Mouse (Mus musculus) neural tube, embryonic 14.5 days (tissue): ENCODE measurements around the gene H2-DMa. TPM values are rescaled to one million over a fixed set of nuclear protein-coding genes. Genes with fewer than 3 reads are reported as not detected.

Experiments
- ATAC-seq: fragments of 200-750 bp; cut with Nextera tagmentation; 2 replicates; pipeline ENCODE4 v1.8.0; 2017; ENCODE audit warnings: low read depth, mild to moderate bottlenecking, moderate TSS enrichment, moderate library complexity
- H3K27ac ChIP-seq: fragments of 300-500 bp; sonication (generic); 2 replicates; pipeline ENCODE4 v1.5.1; 2014; ENCODE audit warnings: low read depth, mild to moderate bottlenecking, control low read depth, low read length, moderate library complexity, mixed read lengths
- H3K27me3 ChIP-seq: fragments of 300-500 bp; sonication (generic); 2 replicates; pipeline ENCODE4 v1.6.1; 2014; ENCODE audit warnings: low read length; ENCODE audit not compliant: control insufficient read depth, insufficient read depth
- H3K36me3 ChIP-seq: fragments of 300-500 bp; sonication (generic); 2 replicates; pipeline ENCODE4 v1.6.1; 2014; ENCODE audit warnings: low read length, mixed read lengths; ENCODE audit not compliant: control insufficient read depth, insufficient read depth
- H3K4me1 ChIP-seq: fragments of 300-500 bp; sonication (generic); 2 replicates; pipeline ENCODE4 v1.6.1; 2014; ENCODE audit warnings: low read length; ENCODE audit not compliant: control insufficient read depth, insufficient read depth
- H3K4me2 ChIP-seq: fragments of 300-500 bp; sonication (generic); 2 replicates; pipeline ENCODE4 v1.6.1; 2014; ENCODE audit warnings: mild to moderate bottlenecking, low read depth, low read length, control low read depth
- H3K4me3 ChIP-seq: fragments of 300-500 bp; sonication (generic); 2 replicates; pipeline ENCODE4 v1.5.1; 2014; ENCODE audit warnings: low read depth, low read length, control low read depth, mixed read lengths
- H3K9ac ChIP-seq: fragments of 300-500 bp; sonication (generic); replicated peaks from 2 replicates; pipeline ENCODE4 v1.6.1; 2014; ENCODE audit warnings: low read depth, mild to moderate bottlenecking, control low read depth, low read length, mixed read lengths
- H3K9me3 ChIP-seq: fragments of 300-500 bp; sonication (generic); 2 replicates; pipeline ENCODE4 v1.6.1; 2016; ENCODE audit warnings: low read length; ENCODE audit not compliant: control insufficient read depth
- WGBS: fragments of 180-500 bp; shearing (Covaris S2); extraction: QIAGEN DNeasy Blood & Tissue Kit; methylation state at CpG from one replicate; pipeline ENCODE4 v1.1.7; 2014; 5-methylcytosine and 5-hydroxymethylcytosine counted together
- polyA plus RNA-seq: library from polyadenylated mRNA; unstranded; fragments of >200 nt; fragmentation: Nextera tagmentation; extraction: Ambion mirVana; gene quantifications from 2 replicates; pipeline ENCODE4 v1.2.1, GENCODE M21; 2014

Gene H2-DMa
- polyA plus RNA-seq, 1 experiment from 2014 or later = 19.1 TPM

- no peak overlapping the region for H3K4me2 ChIP-seq
- 73% methylated on average over 3 of the region's 3 CpGs for WGBS
- no peaks in the 10 kb centered on the region for H3K4me1 ChIP-seq
- no peaks in the 10 kb centered on the region for H3K9me3 ChIP-seq
- H3K9ac ChIP-seq = no peak overlapping the region
- H3K27ac ChIP-seq = no peak overlapping the region
- no peaks in the 10 kb centered on the region for H3K36me3 ChIP-seq
- no peak for ATAC-seq
- H3K27me3 ChIP-seq = peaks cover 5% of the 10 kb centered on the region; the same call in 1 of the 2 replicates
- no peak overlapping the region for H3K4me3 ChIP-seq
Measured at GRCm38 (mm10) chr17:34144960-34145371, 25.6 kb downstream of the H2-DMa start.

GRCm38 (mm10) chr17:34152923-34153322 lies 33.6 kb downstream of the H2-DMa start, which contains the start of gene H2-DMb1:
Gene H2-DMb1, plus strand, starts transcription at chr17:34153072.
- no peaks in the 10 kb centered on the region for H3K4me1 ChIP-seq
- 67% methylated on average over 4 of the region's 4 CpGs for WGBS
- no peak for ATAC-seq

GRCm38 (mm10) chr17:34155534-34155933 lies 36.2 kb downstream of the H2-DMa start:
- Histone ChIP-seq H3K36me3 (no peaks in the 10 kb centered on the region), H3K9ac (no peak overlapping the region), H3K4me3 (no peak overlapping the region), H3K27me3 (no peaks in the 10 kb centered on the region), H3K27ac (no peak overlapping the region), H3K9me3 (no peaks in the 10 kb centered on the region), H3K4me2 (no peak overlapping the region), H3K4me1 (no peaks in the 10 kb centered on the region)
- 58% methylated on average over 5 of the region's 5 CpGs for WGBS
- no peak for ATAC-seq

More at GRCm38 (mm10) chr17:34152923-34153322, 33.6 kb downstream of the H2-DMa start, which contains the start of gene H2-DMb1:
- Histone ChIP-seq H3K27ac (no peak within 1 kb of the TSS), H3K27me3 (no peaks in the 10 kb centered on the region), H3K4me3 (no peak within 1 kb of the TSS), H3K4me2 (no peak within 1 kb of the TSS), H3K9me3 (no peaks in the 10 kb centered on the region), H3K9ac (no peak within 1 kb of the TSS), H3K36me3 (no peaks in the 10 kb centered on the region)

GRCm38 (mm10) chr17:34164202-34164895 lies 45.0 kb downstream of the H2-DMa start:
- no peak for ATAC-seq
- WGBS = 45% methylated on average over 9 of the region's 9 CpGs
- Histone ChIP-seq H3K27ac (no peak overlapping the region), H3K4me2 (no peak overlapping the region), H3K36me3 (no peaks in the 10 kb centered on the region), H3K4me1 (no peaks in the 10 kb centered on the region), H3K27me3 (no peaks in the 10 kb centered on the region), H3K4me3 (no peak overlapping the region), H3K9ac (no peak overlapping the region), H3K9me3 (no peaks in the 10 kb centered on the region)

GRCm38 (mm10) chr17:34165033-34165730 lies 45.8 kb downstream of the H2-DMa start:
- WGBS = 85% methylated on average over 6 of the region's 6 CpGs
- Histone ChIP-seq H3K9me3 (no peaks in the 10 kb centered on the region), H3K27me3 (no peaks in the 10 kb centered on the region), H3K4me2 (no peak overlapping the region), H3K9ac (no peak overlapping the region), H3K27ac (no peak overlapping the region), H3K4me3 (no peak overlapping the region), H3K4me1 (no peaks in the 10 kb centered on the region), H3K36me3 (no peaks in the 10 kb centered on the region)
- ATAC-seq = no peak

- Histone ChIP-seq H3K4me3 (no peak overlapping the region), H3K4me1 (no peaks in the 10 kb centered on the region), H3K9ac (no peak overlapping the region), H3K4me2 (no peak overlapping the region), H3K27me3 (no peaks in the 10 kb centered on the region), H3K27ac (no peak overlapping the region), H3K36me3 (no peaks in the 10 kb centered on the region), H3K9me3 (no peaks in the 10 kb centered on the region)
- ATAC-seq = no peak
- WGBS = 3% methylated on average over 2 of the region's 2 CpGs
Measured at GRCm38 (mm10) chr17:34169279-34169678, 49.9 kb downstream of the H2-DMa start.

GRCm38 (mm10) chr17:34170487-34170876 lies 51.1 kb downstream of the H2-DMa start:
- H3K9me3 ChIP-seq = no peaks in the 10 kb centered on the region
- no peaks in the 10 kb centered on the region for H3K36me3 ChIP-seq
- 35% methylated on average over 4 of the region's 4 CpGs for WGBS
- H3K27ac ChIP-seq = no peak overlapping the region
- no peak overlapping the region for H3K4me2 ChIP-seq
- H3K4me3 ChIP-seq = no peak overlapping the region
- no peak for ATAC-seq
- H3K4me1 ChIP-seq = no peaks in the 10 kb centered on the region
- H3K9ac ChIP-seq = no peak overlapping the region
- no peaks in the 10 kb centered on the region for H3K27me3 ChIP-seq

GRCm38 (mm10) chr17:34170877-34171498 lies 51.6 kb downstream of the H2-DMa start:
- H3K27ac ChIP-seq = no peak overlapping the region
- H3K36me3 ChIP-seq = no peaks in the 10 kb centered on the region
- no peak overlapping the region for H3K9ac ChIP-seq
- H3K4me1 ChIP-seq = no peaks in the 10 kb centered on the region
- H3K4me3 ChIP-seq = no peak overlapping the region
- H3K9me3 ChIP-seq = no peaks in the 10 kb centered on the region
- H3K4me2 ChIP-seq = no peak overlapping the region
- ATAC-seq = no peak
- 43% methylated on average over 13 of the region's 13 CpGs for WGBS
- H3K27me3 ChIP-seq = no peaks in the 10 kb centered on the region

GRCm38 (mm10) chr17:34172528-34172927 lies 53.2 kb downstream of the H2-DMa start:
- no peak overlapping the region for H3K4me2 ChIP-seq
- no peaks in the 10 kb centered on the region for H3K36me3 ChIP-seq
- ATAC-seq = no peak
- 94% methylated on average over 5 of the region's 5 CpGs for WGBS
- no peaks in the 10 kb centered on the region for H3K9me3 ChIP-seq
- H3K4me3 ChIP-seq = no peak overlapping the region
- H3K27me3 ChIP-seq = no peaks in the 10 kb centered on the region
- no peaks in the 10 kb centered on the region for H3K4me1 ChIP-seq
- H3K27ac ChIP-seq = no peak overlapping the region
- H3K9ac ChIP-seq = no peak overlapping the region
